9 mouse cellular contexts compared by ENCODE assay signal in the genomic region with DNA sequence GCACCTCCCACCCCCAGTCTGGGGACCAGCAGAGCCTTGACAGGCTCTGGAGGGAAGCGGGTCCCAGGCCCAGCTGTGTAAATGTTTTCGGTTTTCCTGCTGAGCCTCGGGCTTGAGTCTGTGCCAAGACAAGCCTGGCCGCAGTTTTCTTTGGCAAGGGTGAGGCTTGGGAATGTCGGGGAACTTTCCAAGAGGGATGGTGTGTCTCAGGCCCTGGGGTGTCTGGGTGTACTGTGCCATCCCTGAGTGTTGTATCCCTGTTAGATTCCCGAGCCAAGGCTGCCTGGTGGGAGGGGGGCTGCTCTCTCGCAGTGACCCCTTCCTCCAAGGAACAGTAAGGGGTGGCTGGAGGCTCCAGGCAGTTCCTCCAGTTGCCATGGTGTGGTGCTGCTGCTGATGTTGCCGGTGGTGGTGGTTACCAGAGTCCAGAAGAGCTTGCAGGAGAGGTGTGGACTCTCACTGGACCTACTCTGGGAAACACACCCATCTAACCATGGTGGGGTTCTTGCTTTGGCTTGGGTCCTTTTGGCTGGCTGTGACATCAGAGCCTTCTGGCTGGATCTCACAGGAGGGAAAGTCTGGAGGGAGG. TPM values are rescaled to one million over a fixed set of nuclear protein-coding genes. Genes with fewer than 3 reads are reported as not detected.
DNase-seq lines count a peak whose midpoint lies in the region; ATAC-seq and TF ChIP-seq lines count a peak whose summit lies in the region.
"Had no signal": no experiment of that assay in that cellular context is flagged by ENCODE, and none has a peak within 500 bp of the region (broad histone marks: within the 10 kb centered on the region; RNA-seq: fewer than 3 reads in every experiment).

No protein-coding gene starts in this region.

- H3K27ac ChIP-seq in embryonic facial prominence, embryonic 12.5 days, result peak overlapping the region; percentile 90
- no peak overlapping the region; the same call in 1 of the 2 replicates for H3K27ac ChIP-seq in kidney, adult 2 months (ENCODE audit: insufficient read depth, low read depth, low read length)
- H3K27ac ChIP-seq in lung, embryonic 16.5 days (ENCODE audit: low read length), result peak overlapping the region; percentile 95
- peak overlapping the region; percentile 83 for H3K27ac ChIP-seq in stomach, embryonic 15.5 days

- intact Hi-C loops in left cerebral cortex, postnatal 10 days (cut with DNase I), result no loop called here
- intact Hi-C loops in left cerebral cortex, postnatal 36 days (cut with DNase I), result no loop called here

- TF ChIP-seq POLR2A in kidney, adult 2 months (IDR thresholded peaks at IDR 0.05; ENCODE audit: low read depth, low read length), result no peak

- WGBS in embryonic facial prominence, embryonic 12.5 days, result 12% methylated on average over 8 of the region's 8 CpGs
- WGBS in kidney, adult 2 months, result 6% methylated on average over 8 of the region's 8 CpGs
- WGBS in lung, embryonic 16.5 days, result 2% methylated on average over 8 of the region's 8 CpGs
- 5% methylated on average over 8 of the region's 8 CpGs for WGBS in stomach, embryonic 15.5 days

- H3K4me2 ChIP-seq in embryonic facial prominence, embryonic 12.5 days (replicated peaks), result peak overlapping the region; percentile 26
- H3K4me2 ChIP-seq in lung, embryonic 16.5 days (ENCODE audit: low read depth, low read length), result peak overlapping the region; percentile 17; the same call in 1 of the 2 replicates
- H3K4me2 ChIP-seq in stomach, embryonic 15.5 days, result no peak overlapping the region

- DNase-seq in left cerebral cortex, postnatal 10 days (ENCODE audit: extremely low spot score in 1 of 2, low spot score in 2 of 2), result peak; percentile 36 to 90
- DNase-seq in left cerebral cortex, postnatal 36 days (ENCODE audit: low spot score in 2 of 2), result no peak
- peak; percentile 91 to 92 for DNase-seq in heart, adult 9 months (ENCODE audit: low spot score in 2 of 2)
- peak; percentile 87 for DNase-seq in kidney, adult 2 months
- no peak for DNase-seq in MN1 (ENCODE audit: low spot score)

- H3K27me3 ChIP-seq in embryonic facial prominence, embryonic 12.5 days, result no peaks in the 10 kb centered on the region
- H3K27me3 ChIP-seq in kidney, adult 2 months (replicated peaks; ENCODE audit: control insufficient read depth, insufficient read depth, low read length), result no peaks in the 10 kb centered on the region
- H3K27me3 ChIP-seq in lung, embryonic 16.5 days (ENCODE audit: control insufficient read depth, insufficient read depth, low read depth, low read length), result no peaks in the 10 kb centered on the region
- H3K27me3 ChIP-seq in stomach, embryonic 15.5 days (replicated peaks), result no peaks in the 10 kb centered on the region

- no peaks in the 10 kb centered on the region for H3K36me3 ChIP-seq in embryonic facial prominence, embryonic 12.5 days
- H3K36me3 ChIP-seq in kidney, adult 2 months (ENCODE audit: control insufficient read depth, insufficient read depth, low read length), result no peaks in the 10 kb centered on the region
- no peaks in the 10 kb centered on the region for H3K36me3 ChIP-seq in lung, embryonic 16.5 days (ENCODE audit: control insufficient read depth, insufficient read depth, low read length)
- H3K36me3 ChIP-seq in stomach, embryonic 15.5 days, result no peaks in the 10 kb centered on the region
- H3K36me3 ChIP-seq: G1E had no signal

- no peaks in the 10 kb centered on the region for H3K9me3 ChIP-seq in embryonic facial prominence, embryonic 12.5 days
- H3K9me3 ChIP-seq in lung, embryonic 16.5 days (ENCODE audit: control insufficient read depth, low read length), result no peaks in the 10 kb centered on the region
- H3K9me3 ChIP-seq in stomach, embryonic 15.5 days, result no peaks in the 10 kb centered on the region

- peaks cover 58% of the 10 kb centered on the region for H3K4me1 ChIP-seq in embryonic facial prominence, embryonic 12.5 days
- H3K4me1 ChIP-seq in kidney, adult 2 months (ENCODE audit: control insufficient read depth, insufficient read depth, low read length), result peaks cover 4% of the 10 kb centered on the region; the same call in 1 of the 2 replicates
- H3K4me1 ChIP-seq in lung, embryonic 16.5 days (replicated peaks; ENCODE audit: control insufficient read depth, insufficient read depth, low read length), result peaks cover 35% of the 10 kb centered on the region
- peaks cover 30% of the 10 kb centered on the region for H3K4me1 ChIP-seq in stomach, embryonic 15.5 days

- ATAC-seq in embryonic facial prominence, embryonic 12.5 days (ENCODE audit: insufficient number of reproducible peaks, insufficient read depth, low FRiP score, low TSS enrichment), result peak; percentile 84
- peak; percentile 91 for ATAC-seq in lung, embryonic 16.5 days (ENCODE audit: low read depth)
- peak; percentile 80 for ATAC-seq in stomach, embryonic 15.5 days (ENCODE audit: insufficient read depth, low FRiP score, low read depth)

- no peak overlapping the region for H3K9ac ChIP-seq in embryonic facial prominence, embryonic 12.5 days
- H3K9ac ChIP-seq in lung, embryonic 16.5 days (ENCODE audit: low read length), result peak overlapping the region; percentile 39; the same call in 1 of the 2 replicates
- H3K9ac ChIP-seq in stomach, embryonic 15.5 days, result no peak overlapping the region

- peak; percentile 29; the same call in 1 of the 2 replicates for TF ChIP-seq CTCF in kidney, adult 2 months (conservative IDR thresholded peaks at IDR 0.05; ENCODE audit: insufficient read depth, insufficient read length, low read depth, low read length)

- no peak overlapping the region for H3K4me3 ChIP-seq in embryonic facial prominence, embryonic 12.5 days
- no peak overlapping the region for H3K4me3 ChIP-seq in kidney, adult 2 months (ENCODE audit: insufficient read depth, low read depth, low read length)
- H3K4me3 ChIP-seq in lung, embryonic 16.5 days (ENCODE audit: low read length), result no peak overlapping the region
- H3K4me3 ChIP-seq in stomach, embryonic 15.5 days (replicated peaks), result no peak overlapping the region

RNA-seq across cellular contexts. Expression of gene Gm26897, which starts 58.0 kb away (rescaled TPM):
- not detected for total RNA-seq in left cerebral cortex, postnatal 10 days (2021)
- not detected for total RNA-seq in left cerebral cortex, postnatal 36 days (2021)
- polyA plus RNA-seq in embryonic facial prominence, embryonic 12.5 days (2016; fragmentation: Nextera tagmentation; extraction: Ambion mirVana), result not detected in 2 replicates
- not detected in 2 replicates for polyA plus RNA-seq in kidney, adult 2 months (2012; rRNA removed)
- polyA plus RNA-seq in lung, embryonic 16.5 days (2015; fragmentation: Nextera tagmentation; extraction: Ambion mirVana), result not detected in 2 replicates
- polyA plus RNA-seq in stomach, embryonic 15.5 days (2015; fragmentation: Nextera tagmentation; extraction: Ambion mirVana), result not detected in 2 replicates
- total RNA-seq: G1E had no signal
- polyA plus RNA-seq: G1E had no signal

Comparison
In these comparisons a context has a peak if more than half of its experiments do, and no peak if none do; other contexts are left out.
1. DNase-seq: peak in left cerebral cortex, postnatal 10 days (2 of 2), heart, adult 9 months (2 of 2) and kidney, adult 2 months (single experiment); none in left cerebral cortex, postnatal 36 days (0 of 2) and MN1 (single experiment).
2. Peak in every context shown above with its lines, with median percentiles within 50 percentile points of each other: ATAC-seq.